Mouse (Mus musculus): ENCODE measurements at regions not wholly inside any gene's neighbourhood (a gene's known extent, or its start where the extent isn't known, plus 50 kb on each side); places are given as distances from the start of the nearest gene placed in this dataset.

- TF ChIP-seq EP300 (optimal IDR thresholded peaks at IDR 0.05) (no peak), CTCF (IDR thresholded peaks at IDR 0.05; ENCODE audit: low read depth) (no peak)
Measured at GRCm38 (mm10) chr1:184173739-184174138, 139.6 kb upstream of the 1700056E22Rik start.
